Mouse (Mus musculus): ENCODE results near the gene Pramel4. TPM values are rescaled to one million over a fixed set of nuclear protein-coding genes. Genes with fewer than 3 reads are reported as not detected.
"Not testable (repeated sequence)": the region's sequence is repeated elsewhere in the genome, so short reads cannot be mapped to it uniquely, and the experiment has no call there.

Pramel4 gene
- total RNA-seq (2021) = not detected
- long read RNA-seq, experiment 1 = 0 reads
- long read RNA-seq, experiment 2 = 0 reads

- H3K4me3 ChIP-seq; intact Hi-C loops (cut with DNase I); H3K27ac ChIP-seq; DNase-seq: not testable (repeated sequence)
Measured at GRCm38 (mm10) chr4:144058826-144059225, at the start of gene Pramel4. TSS of gene Pramel4 (plus strand) at chr4:144059126.

- intact Hi-C loops (cut with DNase I); H3K4me3 ChIP-seq; H3K27ac ChIP-seq; DNase-seq: not testable (repeated sequence)
Measured at GRCm38 (mm10) chr4:144106174-144106573, 47.2 kb downstream of the Pramel4 start, which contains the start of gene Gm13102. TSS of gene Gm13102 (plus strand) at chr4:144106474.

Other genes starting within 250 kb of the Pramel4 start
- gene Gm13084, start 243.0 kb upstream of the Pramel4 start, total RNA-seq (2021) = not detected
- gene Gm13103, start 212.6 kb upstream of the Pramel4 start, total RNA-seq (2021) = not detected
- not detected for gene Pramef6, start 158.7 kb upstream of the Pramel4 start, total RNA-seq (2021)
- not detected for gene Pramef25, start 108.1 kb upstream of the Pramel4 start, total RNA-seq (2021)
- gene Gm13101, start 92.2 kb upstream of the Pramel4 start, total RNA-seq (2021) = not detected
- not detected for gene Pramef17, start 64.8 kb upstream of the Pramel4 start, total RNA-seq (2021)
- gene Gm13102, start 47.3 kb downstream of the Pramel4 start, total RNA-seq (2021) = not detected
- not detected for gene Oog3, start 103.5 kb downstream of the Pramel4 start, total RNA-seq (2021)
- not detected for gene Oog2, start 131.6 kb downstream of the Pramel4 start, total RNA-seq (2021)
- not detected for gene C87977, start 154.2 kb downstream of the Pramel4 start, total RNA-seq (2021)
- not detected for gene Pramel5, start 221.4 kb downstream of the Pramel4 start, total RNA-seq (2021)

Data from gastrocnemius, adult 2 months (tissue).